Mouse (Mus musculus) midbrain, embryonic 11.5 days (tissue): Measurements from ENCODE around the gene Cadm2. TPM values are rescaled to one million over a fixed set of nuclear protein-coding genes. Genes with fewer than 3 reads are reported as not detected.

ENCODE experiments used
- ATAC-seq: fragments of 200-750 bp; cut with Nextera tagmentation; 2 replicates; pipeline ENCODE4 v1.8.0; 2017; ENCODE audit warnings: moderate TSS enrichment, moderate library complexity; ENCODE audit not compliant: low FRiP score
- DNase-seq: peaks from one replicate; pipeline ENCODE4 v3.0.0; 2015; ENCODE audit warnings: low spot score; ENCODE audit errors: missing footprints
- H3K27ac ChIP-seq: fragments of 300-500 bp; sonication (generic); 2 replicates; pipeline ENCODE4 v1.5.1; 2014; ENCODE audit warnings: low read depth, low read length
- H3K27me3 ChIP-seq: fragments of 300-500 bp; sonication (generic); 2 replicates; pipeline ENCODE4 v1.6.1; 2014; ENCODE audit warnings: mild to moderate bottlenecking, low read length, moderate library complexity, mixed read lengths; ENCODE audit not compliant: control insufficient read depth, insufficient read depth
- H3K36me3 ChIP-seq: fragments of 300-500 bp; sonication (generic); 2 replicates; pipeline ENCODE4 v1.6.1; 2014; ENCODE audit warnings: mild to moderate bottlenecking, low read length, moderate library complexity, mixed read lengths; ENCODE audit not compliant: control insufficient read depth, insufficient read depth
- H3K4me1 ChIP-seq: fragments of 300-500 bp; sonication (generic); 2 replicates; pipeline ENCODE4 v1.6.1; 2014; ENCODE audit warnings: low read length; ENCODE audit not compliant: control insufficient read depth, insufficient read depth
- H3K4me2 ChIP-seq: fragments of 300-500 bp; sonication (generic); 2 replicates; pipeline ENCODE4 v1.6.1; 2014; ENCODE audit warnings: mild to moderate bottlenecking, moderate library complexity
- H3K4me3 ChIP-seq: fragments of 300-500 bp; sonication (generic); 2 replicates; pipeline ENCODE4 v1.5.1; 2014; ENCODE audit warnings: low read depth, low read length
- H3K9ac ChIP-seq: fragments of 300-500 bp; sonication (generic); 2 replicates; pipeline ENCODE4 v1.6.1; 2014; ENCODE audit warnings: low read length
- H3K9me3 ChIP-seq: fragments of 300-500 bp; sonication (generic); 2 replicates; pipeline ENCODE4 v1.6.1; 2016; ENCODE audit warnings: low read length; ENCODE audit not compliant: control insufficient read depth
- WGBS: fragments of 180-500 bp; shearing (Covaris S2); extraction: QIAGEN DNeasy Blood & Tissue Kit; methylation state at CpG from one replicate; pipeline ENCODE4 v1.1.7; 2014; 5-methylcytosine and 5-hydroxymethylcytosine counted together
- polyA plus RNA-seq: library from polyadenylated mRNA; unstranded; fragments of >200 nt; fragmentation: Nextera tagmentation; extraction: Ambion mirVana; gene quantifications from 2 replicates; pipeline ENCODE4 v1.2.1, GENCODE M21; 2014

Cadm2 gene
- polyA plus RNA-seq, 1 experiment from 2014 or later, result 2.0 TPM

GRCm38 (mm10) chr16:66731212-66731611, 889.5 kb downstream of the Cadm2 start:
- Histone ChIP-seq H3K4me2 (no peak overlapping the region), H3K9ac (no peak overlapping the region), H3K4me3 (no peak overlapping the region), H3K27me3 (no peaks in the 10 kb centered on the region), H3K36me3 (no peaks in the 10 kb centered on the region), H3K4me1 (no peaks in the 10 kb centered on the region), H3K9me3 (no peaks in the 10 kb centered on the region), H3K27ac (no peak overlapping the region)
- DNase-seq (no peak), ATAC-seq (peak; percentile 73)
- 70% methylated on average over 3 of the region's 3 CpGs for WGBS

DNA sequence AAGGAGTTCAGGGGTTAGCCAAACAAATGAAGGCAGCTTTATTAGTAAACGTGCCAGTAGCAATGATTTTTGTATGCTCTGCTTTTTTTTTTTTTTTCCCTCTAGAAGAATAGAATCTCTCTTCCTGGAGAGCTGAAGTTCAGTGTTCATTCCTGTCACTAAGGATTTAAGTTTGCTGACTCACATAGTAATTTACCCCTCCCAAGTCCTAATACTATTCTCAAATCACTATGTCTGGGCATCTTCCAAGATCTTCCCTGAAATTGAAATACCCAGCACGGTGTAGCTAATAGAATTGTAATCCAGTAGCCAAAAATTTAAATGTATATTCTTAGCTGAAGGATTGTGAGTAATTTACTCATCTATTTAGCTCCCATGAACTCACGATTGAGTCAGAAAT, 914.2 kb downstream of the Cadm2 start:
- Histone ChIP-seq H3K4me1 (no peaks in the 10 kb centered on the region), H3K27me3 (no peaks in the 10 kb centered on the region), H3K9ac (no peak overlapping the region), H3K4me2 (no peak overlapping the region), H3K36me3 (no peaks in the 10 kb centered on the region), H3K4me3 (no peak overlapping the region), H3K9me3 (no peaks in the 10 kb centered on the region), H3K27ac (no peak overlapping the region)
- WGBS, result 61% methylated on average over 3 of the region's 3 CpGs
- no peak for ATAC-seq
- DNase-seq, result no peak

DNA sequence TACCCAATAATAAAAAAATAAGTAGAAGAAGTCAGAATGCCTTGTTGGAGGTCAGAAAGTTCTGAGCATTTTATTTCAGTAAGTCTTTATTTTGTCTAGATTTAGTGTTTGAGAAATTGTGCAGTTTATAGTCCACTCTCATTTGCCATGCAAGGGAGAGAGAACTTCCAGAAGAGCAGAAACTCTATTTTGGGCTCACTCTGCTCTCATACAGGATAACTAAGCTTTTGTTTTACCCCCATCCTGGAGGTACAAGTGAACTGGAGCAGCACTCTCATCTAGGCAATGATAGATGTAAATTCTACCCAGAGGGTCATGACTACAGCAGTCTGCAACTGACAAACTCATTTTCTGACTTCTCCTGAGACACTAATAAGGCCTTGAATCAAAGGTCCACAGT, 925.9 kb downstream of the Cadm2 start:
- H3K4me2 ChIP-seq, result no peak overlapping the region
- H3K4me3 ChIP-seq, result no peak overlapping the region
- H3K27me3 ChIP-seq, result no peaks in the 10 kb centered on the region
- no peak overlapping the region for H3K9ac ChIP-seq
- no peaks in the 10 kb centered on the region for H3K36me3 ChIP-seq
- no peaks in the 10 kb centered on the region for H3K4me1 ChIP-seq
- ATAC-seq, result no peak
- no peaks in the 10 kb centered on the region for H3K9me3 ChIP-seq
- no peak overlapping the region for H3K27ac ChIP-seq
- DNase-seq, result no peak

GRCm38 (mm10) chr16:66677241-66677640, 943.5 kb downstream of the Cadm2 start:
- no peaks in the 10 kb centered on the region for H3K27me3 ChIP-seq
- no peak overlapping the region for H3K4me3 ChIP-seq
- no peaks in the 10 kb centered on the region for H3K9me3 ChIP-seq
- DNase-seq, result no peak
- no peak overlapping the region for H3K4me2 ChIP-seq
- ATAC-seq, result no peak
- H3K27ac ChIP-seq, result no peak overlapping the region
- no peak overlapping the region for H3K9ac ChIP-seq
- H3K4me1 ChIP-seq, result no peaks in the 10 kb centered on the region
- H3K36me3 ChIP-seq, result no peaks in the 10 kb centered on the region

- H3K4me2 ChIP-seq, result no peak overlapping the region
- ATAC-seq, result no peak
Measured at GRCm38 (mm10) chr16:66651013-66651362, 969.7 kb downstream of the Cadm2 start.

GRCm38 (mm10) chr16:66650348-66651012, 970.2 kb downstream of the Cadm2 start:
- Histone ChIP-seq H3K4me3 (no peak overlapping the region), H3K36me3 (no peaks in the 10 kb centered on the region), H3K27me3 (no peaks in the 10 kb centered on the region), H3K4me2 (no peak overlapping the region), H3K9me3 (no peaks in the 10 kb centered on the region), H3K27ac (no peak overlapping the region), H3K4me1 (no peaks in the 10 kb centered on the region), H3K9ac (no peak overlapping the region)
- DNase-seq (no peak), ATAC-seq (no peak)
- 87% methylated on average over 11 of the region's 11 CpGs for WGBS

More at GRCm38 (mm10) chr16:66651013-66651362, 969.7 kb downstream of the Cadm2 start:
- DNase-seq, result no peak
- no peaks in the 10 kb centered on the region for H3K4me1 ChIP-seq
- H3K9me3 ChIP-seq, result no peaks in the 10 kb centered on the region
- H3K4me3 ChIP-seq, result no peak overlapping the region
- no peaks in the 10 kb centered on the region for H3K27me3 ChIP-seq
- no peak overlapping the region for H3K9ac ChIP-seq
- 83% methylated on average over 1 of the region's 1 CpGs for WGBS
- no peak overlapping the region for H3K27ac ChIP-seq
- no peaks in the 10 kb centered on the region for H3K36me3 ChIP-seq

DNA sequence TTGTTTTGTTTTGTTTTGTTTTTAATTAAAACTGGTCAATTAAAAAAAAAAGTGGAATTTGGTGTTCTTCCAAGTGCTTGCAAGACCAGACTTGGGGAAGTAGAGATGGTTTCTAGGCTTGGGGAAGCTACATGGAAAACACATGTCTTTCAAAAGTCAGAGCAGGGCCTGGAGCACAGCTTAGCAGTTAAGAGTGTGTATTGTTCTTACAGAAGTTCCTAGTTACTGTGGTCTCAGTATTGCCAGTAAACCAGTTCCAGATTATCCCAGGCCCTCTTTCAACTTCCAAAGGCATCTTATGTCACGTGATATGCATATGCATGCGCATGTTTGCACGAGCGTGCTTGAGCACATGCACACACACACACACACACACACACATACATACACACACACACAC, 972.9 kb downstream of the Cadm2 start:
- no peak overlapping the region for H3K9ac ChIP-seq
- H3K9me3 ChIP-seq, result no peaks in the 10 kb centered on the region
- no peak overlapping the region for H3K27ac ChIP-seq
- H3K27me3 ChIP-seq, result no peaks in the 10 kb centered on the region
- no peak overlapping the region for H3K4me2 ChIP-seq
- 97% methylated on average over 4 of the region's 4 CpGs for WGBS
- DNase-seq, result no peak
- ATAC-seq, result no peak
- H3K4me1 ChIP-seq, result no peaks in the 10 kb centered on the region
- H3K4me3 ChIP-seq, result no peak overlapping the region
- H3K36me3 ChIP-seq, result no peaks in the 10 kb centered on the region

- 76% methylated on average over 4 of the region's 4 CpGs for WGBS
- ATAC-seq (no peak), DNase-seq (no peak)
- Histone ChIP-seq H3K9me3 (no peaks in the 10 kb centered on the region), H3K4me2 (no peak overlapping the region), H3K36me3 (no peaks in the 10 kb centered on the region), H3K27ac (no peak overlapping the region), H3K4me1 (no peaks in the 10 kb centered on the region), H3K27me3 (no peaks in the 10 kb centered on the region), H3K4me3 (no peak overlapping the region), H3K9ac (no peak overlapping the region)
Measured at GRCm38 (mm10) chr16:66643606-66644005, 977.1 kb downstream of the Cadm2 start.

- Histone ChIP-seq H3K4me2 (no peak overlapping the region), H3K27ac (no peak overlapping the region), H3K9me3 (no peaks in the 10 kb centered on the region), H3K4me3 (no peak overlapping the region), H3K9ac (no peak overlapping the region), H3K36me3 (no peaks in the 10 kb centered on the region), H3K4me1 (no peaks in the 10 kb centered on the region), H3K27me3 (no peaks in the 10 kb centered on the region)
- no peak for ATAC-seq
- no peak for DNase-seq
Measured at GRCm38 (mm10) chr16:66627527-66627926, 993.2 kb downstream of the Cadm2 start.

- 47% methylated on average over 1 of the region's 1 CpGs for WGBS
- Histone ChIP-seq H3K9ac (no peak overlapping the region), H3K27ac (no peak overlapping the region), H3K4me2 (no peak overlapping the region), H3K9me3 (no peaks in the 10 kb centered on the region), H3K4me1 (no peaks in the 10 kb centered on the region), H3K27me3 (no peaks in the 10 kb centered on the region), H3K36me3 (no peaks in the 10 kb centered on the region), H3K4me3 (no peak overlapping the region)
- ATAC-seq (no peak), DNase-seq (no peak)
Measured at GRCm38 (mm10) chr16:66622423-66622822, 998.3 kb downstream of the Cadm2 start.
